Mouse (Mus musculus) heart, embryonic 15.5 days (tissue): Measurements from ENCODE around the gene Ptchd1. TPM values are rescaled to one million over a fixed set of nuclear protein-coding genes. Genes with fewer than 3 reads are reported as not detected.

Experiments used
- ATAC-seq: fragments of 200-750 bp; cut with Nextera tagmentation; replicated peaks from 2 replicates; pipeline ENCODE4 v1.8.0; 2017; ENCODE audit warnings: low read depth, moderate TSS enrichment; ENCODE audit not compliant: insufficient number of reproducible peaks, insufficient read depth, low FRiP score
- H3K27ac ChIP-seq: fragments of 300-500 bp; sonication (generic); 2 replicates; pipeline ENCODE4 v1.5.1; 2015; ENCODE audit warnings: mild to moderate bottlenecking, inconsistent platforms
- H3K27me3 ChIP-seq: fragments of 300-500 bp; sonication (generic); 2 replicates; pipeline ENCODE4 v1.6.1; 2015; ENCODE audit warnings: inconsistent platforms
- H3K36me3 ChIP-seq: fragments of 300-500 bp; sonication (generic); 2 replicates; pipeline ENCODE4 v1.6.1; 2015; ENCODE audit warnings: mild to moderate bottlenecking, inconsistent platforms
- H3K4me1 ChIP-seq: fragments of 300-500 bp; sonication (generic); replicated peaks from 2 replicates; pipeline ENCODE4 v1.6.1; 2015; ENCODE audit warnings: inconsistent platforms
- H3K4me2 ChIP-seq: fragments of 300-500 bp; sonication (generic); 2 replicates; pipeline ENCODE4 v1.6.1; 2015; ENCODE audit warnings: inconsistent platforms, mild to moderate bottlenecking, moderate library complexity
- H3K4me3 ChIP-seq: fragments of 300-500 bp; sonication (generic); 2 replicates; pipeline ENCODE4 v1.5.1; 2015; ENCODE audit warnings: mild to moderate bottlenecking, inconsistent platforms
- H3K9ac ChIP-seq: fragments of 300-500 bp; sonication (generic); 2 replicates; pipeline ENCODE4 v1.6.1; 2015; ENCODE audit warnings: mild to moderate bottlenecking, inconsistent platforms
- H3K9me3 ChIP-seq: fragments of 300-500 bp; sonication (generic); replicated peaks from 2 replicates; pipeline ENCODE4 v1.6.1; 2016; ENCODE audit warnings: inconsistent platforms
- WGBS: fragments of 180-500 bp; shearing (Covaris S2); methylation state at CpG from one replicate; pipeline ENCODE4 v1.1.7; 2015; ENCODE audit warnings: mixed read lengths; 5-methylcytosine and 5-hydroxymethylcytosine counted together
- polyA plus RNA-seq: library from polyadenylated mRNA; unstranded; fragments of >200 nt; fragmentation: Nextera tagmentation; extraction: Ambion mirVana; gene quantifications from 2 replicates; pipeline ENCODE4 v1.2.1, GENCODE M21; 2015

Ptchd1 gene
- polyA plus RNA-seq = 0.39 and 0.67 TPM in 2 replicates

DNA sequence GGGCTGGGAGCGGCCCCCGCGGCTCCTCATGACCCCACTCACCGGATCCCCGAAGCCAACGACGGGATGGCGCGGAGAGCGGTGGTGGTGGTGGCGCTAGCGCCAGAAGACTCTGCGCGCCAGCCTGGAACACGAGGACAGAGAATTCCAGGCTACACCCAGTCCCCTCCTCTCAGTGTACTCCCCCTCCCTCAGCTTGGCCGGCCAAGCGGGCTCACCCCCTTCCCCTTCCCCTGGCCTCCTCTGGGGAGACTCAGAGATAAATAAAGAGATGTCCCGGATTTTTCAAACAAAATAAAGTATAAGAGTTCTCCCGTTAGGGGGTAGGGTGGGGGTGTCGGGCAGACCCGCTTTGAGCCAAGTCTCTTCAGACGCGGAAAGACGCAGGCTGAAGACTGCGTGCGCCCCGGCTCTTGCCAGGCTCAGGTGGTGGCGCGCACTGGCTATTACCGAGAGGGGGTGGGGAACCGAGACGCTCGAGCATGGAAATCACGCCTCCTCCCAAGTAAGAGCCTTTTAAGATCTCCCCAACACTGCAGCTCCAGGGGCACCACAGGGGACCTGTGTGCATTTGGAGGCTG lies at the start of gene Ptchd1:
Ptchd1 (minus strand) TSS at position 114 of the 581 bp plus-strand sequence.
- Histone ChIP-seq H3K9me3 (no peaks in the 10 kb centered on the region), H3K4me2 (peak within 1 kb of the TSS; percentile 90), H3K27ac (no peak within 1 kb of the TSS), H3K9ac (no peak within 1 kb of the TSS), H3K36me3 (no peaks in the 10 kb centered on the region), H3K4me3 (peak within 1 kb of the TSS; percentile 54), H3K27me3 (peaks cover 39% of the 10 kb centered on the region), H3K4me1 (peaks cover 18% of the 10 kb centered on the region)
- ATAC-seq = peak; percentile 64
- WGBS = 14% methylated on average over 24 of the region's 34 CpGs

DNA sequence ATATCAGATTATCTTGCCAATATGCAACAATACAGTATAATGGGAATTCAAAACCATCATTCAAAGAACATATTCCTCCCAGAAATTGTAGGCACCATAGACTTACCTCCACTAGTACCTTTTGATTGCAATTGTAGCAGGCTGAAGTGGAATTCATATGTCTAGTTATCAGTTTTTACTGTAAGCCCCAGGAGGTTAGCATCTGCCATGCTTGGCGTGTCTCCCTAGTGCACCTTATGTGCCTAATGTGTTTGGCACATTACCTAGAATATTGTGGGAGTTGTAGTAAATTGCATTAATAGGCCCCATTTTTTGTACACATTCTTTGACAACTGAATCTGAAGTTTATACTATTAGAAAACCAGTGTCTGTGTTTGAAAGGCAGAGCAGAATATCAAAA lies 34.4 kb upstream of the Ptchd1 start:
- no peak for ATAC-seq
- Histone ChIP-seq H3K9me3 (no peaks in the 10 kb centered on the region), H3K4me3 (no peak overlapping the region), H3K27ac (no peak overlapping the region), H3K4me2 (no peak overlapping the region), H3K36me3 (no peaks in the 10 kb centered on the region), H3K4me1 (no peaks in the 10 kb centered on the region), H3K9ac (no peak overlapping the region), H3K27me3 (no peaks in the 10 kb centered on the region)
- 76% methylated on average over 1 of the region's 1 CpGs for WGBS

DNA sequence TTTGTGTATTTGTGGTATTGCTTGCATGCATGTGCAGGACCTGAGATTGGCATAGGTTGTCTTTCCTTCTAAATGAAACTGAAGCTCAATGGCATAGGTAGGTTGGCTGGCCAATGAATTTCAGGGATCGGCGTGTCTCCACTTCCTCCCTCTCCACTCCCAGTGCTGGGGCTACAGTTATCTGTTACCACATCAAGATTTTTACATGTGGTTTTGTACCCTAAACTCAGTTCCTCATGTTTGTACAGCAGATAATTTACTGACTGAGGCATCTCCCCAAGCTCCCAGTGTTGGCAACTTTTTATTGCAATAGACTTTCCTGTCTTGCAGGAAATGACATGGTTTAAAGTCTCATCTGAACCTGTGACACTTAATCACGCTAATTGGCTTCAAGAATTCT lies 22.4 kb upstream of the Ptchd1 start:
- H3K4me1 ChIP-seq = no peaks in the 10 kb centered on the region
- WGBS = 74% methylated on average over 3 of the region's 3 CpGs
- no peak overlapping the region for H3K4me3 ChIP-seq
- no peaks in the 10 kb centered on the region for H3K36me3 ChIP-seq
- H3K9me3 ChIP-seq = no peaks in the 10 kb centered on the region
- H3K27ac ChIP-seq = no peak overlapping the region
- no peak overlapping the region for H3K4me2 ChIP-seq
- ATAC-seq = no peak
- no peak overlapping the region for H3K9ac ChIP-seq
- no peaks in the 10 kb centered on the region for H3K27me3 ChIP-seq

DNA sequence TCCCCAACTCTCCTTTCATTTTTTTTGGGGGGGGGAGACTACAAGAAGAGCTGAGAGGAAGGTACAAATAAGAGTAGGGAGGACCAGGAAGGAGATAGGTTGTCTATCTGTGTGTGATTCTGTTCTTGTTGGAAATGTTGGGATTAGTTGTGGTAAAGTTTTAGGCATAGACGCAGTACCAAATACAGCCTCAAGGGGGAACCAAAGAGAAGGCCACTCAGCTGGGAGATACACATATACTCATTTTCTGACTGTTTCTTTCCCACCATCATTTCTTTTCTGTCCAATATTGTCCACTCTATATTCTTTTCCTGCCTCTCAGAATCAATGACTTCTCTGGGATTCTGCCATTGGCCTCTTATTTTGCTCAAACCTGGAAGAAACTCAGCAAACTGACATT lies 20.4 kb upstream of the Ptchd1 start:
- Histone ChIP-seq H3K4me3 (no peak overlapping the region), H3K9me3 (no peaks in the 10 kb centered on the region), H3K27ac (no peak overlapping the region), H3K4me2 (no peak overlapping the region), H3K4me1 (no peaks in the 10 kb centered on the region), H3K27me3 (no peaks in the 10 kb centered on the region), H3K36me3 (no peaks in the 10 kb centered on the region), H3K9ac (no peak overlapping the region)
- ATAC-seq = no peak
- 4% methylated on average over 1 of the region's 1 CpGs for WGBS

DNA sequence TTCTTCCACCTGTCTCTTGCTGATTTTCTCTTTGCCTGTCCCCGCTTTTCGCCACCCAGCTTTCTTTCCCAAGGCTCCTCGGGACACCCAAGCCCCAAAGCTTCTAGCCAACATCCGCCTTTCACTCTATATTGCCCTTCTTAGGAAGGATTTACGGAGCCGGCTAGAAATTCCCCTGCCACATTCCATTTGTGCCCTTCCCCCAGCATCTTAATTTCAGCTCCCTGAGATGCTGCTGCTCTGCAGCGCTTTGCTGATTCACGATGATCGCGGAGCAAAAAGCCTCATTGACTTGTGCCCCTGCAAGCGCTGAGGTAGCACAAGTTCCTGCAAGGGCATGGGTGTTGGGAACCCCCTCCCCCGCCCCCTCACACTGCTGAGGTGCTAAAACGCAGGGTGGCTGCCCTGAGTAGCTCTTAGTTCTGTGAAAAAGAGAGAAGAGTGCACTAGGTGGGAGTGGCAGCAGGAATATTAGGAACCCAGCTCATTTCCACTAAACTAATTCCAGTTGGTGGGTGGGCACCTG lies 2.1 kb upstream of the Ptchd1 start:
- no peak for ATAC-seq
- H3K4me3 ChIP-seq = peak overlapping the region; percentile 17; the same call in 1 of the 2 replicates
- no peaks in the 10 kb centered on the region for H3K36me3 ChIP-seq
- H3K9ac ChIP-seq = no peak overlapping the region
- H3K27ac ChIP-seq = no peak overlapping the region
- WGBS = 13% methylated on average over 13 of the region's 13 CpGs
- peak overlapping the region; percentile 40 for H3K4me2 ChIP-seq
- peaks cover 39% of the 10 kb centered on the region for H3K27me3 ChIP-seq
- H3K4me1 ChIP-seq = peaks cover 18% of the 10 kb centered on the region
- no peaks in the 10 kb centered on the region for H3K9me3 ChIP-seq

DNA sequence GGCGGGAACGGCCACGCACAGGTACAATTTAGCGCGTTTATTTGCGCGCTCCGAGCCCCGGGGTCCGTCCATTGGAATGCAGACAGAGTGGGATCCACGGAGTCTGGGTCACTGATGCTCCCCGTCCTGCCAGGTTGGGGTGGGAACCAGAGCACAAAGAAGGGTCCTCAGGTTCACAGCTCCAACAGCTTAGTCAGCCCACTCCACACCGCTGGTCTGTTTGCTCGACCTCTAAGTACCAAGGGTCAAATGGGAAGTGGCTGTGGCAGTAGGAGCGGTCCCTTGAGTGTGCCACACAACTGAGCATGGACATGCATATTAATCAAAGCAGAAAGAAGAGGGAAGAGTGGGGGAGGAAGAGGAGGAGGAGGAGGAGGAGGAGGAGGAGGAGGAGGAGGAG lies 1.3 kb upstream of the Ptchd1 start:
- no peak overlapping the region for H3K9ac ChIP-seq
- H3K27me3 ChIP-seq = peaks cover 39% of the 10 kb centered on the region
- H3K9me3 ChIP-seq = no peaks in the 10 kb centered on the region
- peak overlapping the region; percentile 54 for H3K4me3 ChIP-seq
- peaks cover 18% of the 10 kb centered on the region for H3K4me1 ChIP-seq
- no peak for ATAC-seq
- 21% methylated on average over 14 of the region's 15 CpGs for WGBS
- H3K4me2 ChIP-seq = peak overlapping the region; percentile 90
- no peaks in the 10 kb centered on the region for H3K36me3 ChIP-seq
- H3K27ac ChIP-seq = no peak overlapping the region

DNA sequence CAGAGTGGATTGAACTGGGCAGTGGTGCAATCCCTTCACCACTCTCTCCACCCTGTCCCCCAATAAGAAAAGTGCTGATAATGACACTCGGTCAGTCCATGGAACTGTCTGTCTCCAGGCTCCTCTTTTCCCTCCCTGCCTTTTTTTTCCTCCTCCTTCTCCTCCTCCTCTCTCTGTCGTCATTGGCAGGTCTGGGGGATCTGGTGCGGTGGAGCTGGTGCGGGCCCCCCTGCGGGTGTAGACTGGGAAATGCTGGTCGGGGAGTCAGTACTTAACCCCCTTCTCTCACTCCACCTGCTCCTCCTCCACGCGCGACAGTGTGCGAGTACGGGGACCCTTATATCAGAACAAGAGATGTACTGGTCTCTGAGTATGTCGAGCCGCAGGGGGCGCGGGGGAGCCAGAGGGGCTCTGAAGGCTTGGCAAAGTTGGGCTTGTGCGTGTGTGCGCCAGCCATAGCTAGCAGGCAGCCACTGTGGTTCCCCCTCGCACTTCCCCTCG lies 777 bp upstream of the Ptchd1 start, which contains the start of gene Gm15155:
Gm15155 (plus strand) TSS at position 401 of the 501 bp plus-strand sequence.
- no peak within 1 kb of the TSS for H3K9ac ChIP-seq
- H3K27me3 ChIP-seq = peaks cover 39% of the 10 kb centered on the region
- peak within 1 kb of the TSS; percentile 54 for H3K4me3 ChIP-seq
- WGBS = 10% methylated on average over 17 of the region's 19 CpGs
- ATAC-seq = no peak
- H3K4me1 ChIP-seq = peaks cover 18% of the 10 kb centered on the region
- H3K27ac ChIP-seq = no peak within 1 kb of the TSS
- H3K36me3 ChIP-seq = no peaks in the 10 kb centered on the region
- H3K4me2 ChIP-seq = peak within 1 kb of the TSS; percentile 90
- H3K9me3 ChIP-seq = no peaks in the 10 kb centered on the region

DNA sequence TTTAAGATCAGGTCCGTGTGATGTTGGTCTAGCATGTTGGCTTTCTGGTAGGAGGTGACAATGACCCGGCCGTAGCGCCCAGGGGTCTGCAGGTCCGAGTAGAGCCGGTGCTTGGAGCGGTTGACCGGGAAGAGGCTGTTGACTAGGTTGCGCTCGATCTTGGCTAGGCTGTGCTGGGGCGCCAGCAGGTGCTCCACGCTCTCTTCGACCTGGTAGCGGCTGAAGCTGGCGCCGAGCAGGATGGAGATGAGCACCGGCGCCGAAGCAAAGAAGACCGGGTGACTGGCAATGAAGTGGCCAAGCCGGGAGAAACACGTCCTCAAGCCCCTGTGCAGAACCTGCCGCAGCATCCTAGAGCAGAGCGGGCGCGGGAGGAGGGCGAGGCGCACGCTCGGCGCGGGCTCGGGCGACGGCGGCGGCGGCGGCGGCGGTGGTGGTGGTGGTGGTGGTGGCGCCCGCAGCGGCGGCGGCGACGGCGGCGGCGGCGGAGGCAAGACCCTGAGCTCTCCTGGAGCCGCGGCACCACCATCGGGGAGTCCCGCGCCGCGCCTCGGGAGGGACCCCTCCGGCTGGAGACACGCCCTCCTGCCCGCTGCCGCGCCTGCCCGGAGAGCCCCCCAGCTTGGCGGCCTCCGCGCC lies 534 bp downstream of the Ptchd1 start:
- Histone ChIP-seq H3K4me1 (peaks cover 18% of the 10 kb centered on the region), H3K4me3 (peak overlapping the region; percentile 54), H3K27ac (no peak overlapping the region), H3K9me3 (no peaks in the 10 kb centered on the region), H3K4me2 (peak overlapping the region; percentile 90), H3K27me3 (peaks cover 39% of the 10 kb centered on the region), H3K36me3 (no peaks in the 10 kb centered on the region), H3K9ac (no peak overlapping the region)
- ATAC-seq = no peak; the same call in 1 of the 2 replicates
- WGBS = 13% methylated on average over 20 of the region's 69 CpGs

DNA sequence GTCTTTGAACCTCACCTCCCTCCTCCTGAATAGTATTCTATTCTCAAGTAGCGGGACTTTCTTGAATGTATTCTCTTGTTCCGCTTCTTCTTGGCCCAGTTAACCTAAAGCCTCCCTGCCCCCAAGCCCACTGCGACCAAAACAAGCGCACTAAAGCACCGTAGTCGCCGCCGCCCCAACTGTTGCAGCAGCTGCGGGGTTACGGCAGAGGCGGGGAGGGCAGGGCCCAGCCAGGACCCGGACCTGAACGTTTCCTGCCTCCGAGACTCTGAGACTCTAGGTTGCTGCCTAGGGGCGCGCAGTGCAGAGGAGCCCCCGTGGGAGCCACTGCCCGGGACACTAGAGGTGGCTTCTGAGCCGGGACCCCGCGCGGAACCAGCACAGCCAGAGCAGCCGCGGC lies 1.1 kb downstream of the Ptchd1 start:
- Histone ChIP-seq H3K4me3 (peak overlapping the region; percentile 54), H3K9ac (no peak overlapping the region), H3K36me3 (no peaks in the 10 kb centered on the region), H3K4me2 (peak overlapping the region; percentile 90), H3K9me3 (no peaks in the 10 kb centered on the region), H3K27me3 (peaks cover 39% of the 10 kb centered on the region), H3K27ac (no peak overlapping the region), H3K4me1 (peaks cover 18% of the 10 kb centered on the region)
- 12% methylated on average over 24 of the region's 24 CpGs for WGBS
- no peak for ATAC-seq

DNA sequence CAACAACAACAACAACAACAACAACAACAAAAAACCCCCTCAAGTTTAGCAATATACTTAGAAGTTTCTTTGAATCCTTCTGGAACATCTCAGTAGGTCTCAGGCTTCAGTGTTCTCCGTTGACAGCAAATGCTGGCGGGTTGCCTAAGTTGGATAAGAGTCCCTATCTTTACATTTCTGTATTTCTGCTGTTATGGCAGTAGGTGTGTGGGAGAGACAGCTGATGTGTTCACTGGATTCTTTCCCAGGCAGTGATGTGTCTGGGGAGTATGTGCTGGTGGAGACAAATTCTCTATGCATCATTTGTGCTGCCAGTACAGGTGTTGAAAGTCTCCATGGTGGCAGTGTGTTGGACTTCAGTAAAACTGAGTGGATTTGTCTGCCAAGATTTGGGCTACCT lies 22.4 kb downstream of the Ptchd1 start:
- Histone ChIP-seq H3K27ac (no peak overlapping the region), H3K9ac (no peak overlapping the region), H3K27me3 (no peaks in the 10 kb centered on the region), H3K36me3 (no peaks in the 10 kb centered on the region), H3K4me3 (no peak overlapping the region), H3K9me3 (no peaks in the 10 kb centered on the region), H3K4me2 (no peak overlapping the region), H3K4me1 (no peaks in the 10 kb centered on the region)
- 55% methylated on average over 2 of the region's 2 CpGs for WGBS
- no peak for ATAC-seq

DNA sequence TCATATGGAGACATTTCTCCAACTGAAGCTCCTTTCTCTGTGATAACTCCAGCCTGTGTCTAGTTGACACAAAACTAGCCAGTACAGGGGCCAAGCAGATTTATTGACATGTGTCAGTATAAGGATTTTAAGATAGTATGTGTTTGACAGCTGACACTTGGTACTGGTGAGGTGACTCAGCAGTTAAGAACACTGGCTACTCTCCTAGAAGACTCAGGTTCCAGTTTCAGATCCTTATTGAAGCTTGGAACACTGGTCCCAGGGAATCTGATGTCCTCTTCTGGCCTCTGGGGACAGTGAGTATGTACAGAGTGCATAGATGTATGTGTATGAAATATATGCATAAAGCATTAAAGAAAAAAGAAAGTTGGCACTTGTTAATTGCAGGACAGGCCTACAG lies 27.2 kb downstream of the Ptchd1 start:
- Histone ChIP-seq H3K4me2 (no peak overlapping the region), H3K4me3 (no peak overlapping the region), H3K9me3 (no peaks in the 10 kb centered on the region), H3K27me3 (no peaks in the 10 kb centered on the region), H3K4me1 (no peaks in the 10 kb centered on the region), H3K27ac (no peak overlapping the region), H3K9ac (no peak overlapping the region), H3K36me3 (no peaks in the 10 kb centered on the region)
- no peak for ATAC-seq
